Mouse (Mus musculus) monocyte, adult 5-6 weeks (primary cell): ENCODE results near the gene Olfr458. TPM values are rescaled to one million over a fixed set of nuclear protein-coding genes. Genes with fewer than 3 reads are reported as not detected.
"Not testable (repeated sequence)": the region's sequence is repeated elsewhere in the genome, so short reads cannot be mapped to it uniquely, and the experiment has no call there.

Source experiments
- ATAC-seq: fragments of 153-309, 156-312 bp; replicated peaks from 2 replicates; pipeline ENCODE4 v1.8.0; 2017; ENCODE audit warnings: mild to moderate bottlenecking; ENCODE audit not compliant: low TSS enrichment, insufficient number of reproducible peaks, severe bottlenecking, poor library complexity, low FRiP score
- total RNA-seq: library from RNA; stranded (forward); fragments of 200-1000, 200-491, 200-594 nt; gene quantifications from 3 replicates; pipeline ENCODE4 v1.2.3, GENCODE M21; 2017

The Olfr458 gene
- total RNA-seq: not detected in 3 replicates

GRCm38 (mm10) chr6:42465096-42465495 is at the start of gene Olfr458:
TSS of gene Olfr458 (minus strand) at chr6:42465196.
- ATAC-seq: no peak

- no peak for ATAC-seq
Measured at GRCm38 (mm10) chr6:42513461-42513860, 48.5 kb upstream of the Olfr458 start.

- ATAC-seq: no peak
Measured at GRCm38 (mm10) chr6:42509311-42509710, 44.3 kb upstream of the Olfr458 start.

GRCm38 (mm10) chr6:42503478-42503877 is 38.5 kb upstream of the Olfr458 start:
- no peak for ATAC-seq

GRCm38 (mm10) chr6:42489731-42490130 is 24.7 kb upstream of the Olfr458 start:
- ATAC-seq: no peak

- no peak for ATAC-seq
Measured at GRCm38 (mm10) chr6:42487114-42487513, 22.1 kb upstream of the Olfr458 start, which contains the start of gene Olfr456. TSS of gene Olfr456 (minus strand) at chr6:42487214.

GRCm38 (mm10) chr6:42484633-42485032 is 19.6 kb upstream of the Olfr458 start:
- no peak for ATAC-seq

- ATAC-seq: no peak
Measured at GRCm38 (mm10) chr6:42476235-42476634, 11.2 kb upstream of the Olfr458 start, which contains the start of gene Olfr457. TSS of gene Olfr457 (minus strand) at chr6:42476335.

GRCm38 (mm10) chr6:42471298-42471697 is 6.3 kb upstream of the Olfr458 start:
- not testable (repeated sequence) for ATAC-seq

- ATAC-seq: no peak
Measured at GRCm38 (mm10) chr6:42470542-42470941, 5.5 kb upstream of the Olfr458 start.

GRCm38 (mm10) chr6:42447381-42447780 is 17.6 kb downstream of the Olfr458 start:
- no peak for ATAC-seq

GRCm38 (mm10) chr6:42444491-42444890 is 20.5 kb downstream of the Olfr458 start:
- ATAC-seq: no peak

- ATAC-seq: no peak
Measured at GRCm38 (mm10) chr6:42441395-42441794, 23.6 kb downstream of the Olfr458 start.

GRCm38 (mm10) chr6:42435490-42435889 is 29.5 kb downstream of the Olfr458 start:
- ATAC-seq: no peak

GRCm38 (mm10) chr6:42434446-42434845 is 30.6 kb downstream of the Olfr458 start, which contains the start of gene Tas2r126:
TSS of gene Tas2r126 (plus strand) at chr6:42434535.
- no peak for ATAC-seq

- no peak for ATAC-seq
Measured at GRCm38 (mm10) chr6:42433554-42433953, 31.4 kb downstream of the Olfr458 start.

- ATAC-seq: no peak
Measured at GRCm38 (mm10) chr6:42426337-42426736, 38.7 kb downstream of the Olfr458 start.

- no peak for ATAC-seq
Measured at GRCm38 (mm10) chr6:42424472-42424871, 40.5 kb downstream of the Olfr458 start.

GRCm38 (mm10) chr6:42421439-42421838 is 43.6 kb downstream of the Olfr458 start:
- ATAC-seq: peak; percentile 87

GRCm38 (mm10) chr6:42419443-42419842 is 45.6 kb downstream of the Olfr458 start:
- ATAC-seq: peak; percentile 50; the same call in 1 of the 2 replicates
